Mouse (Mus musculus) midbrain, embryonic 12.5 days (tissue): ENCODE measurements at regions not wholly inside any gene's neighbourhood (a gene's known extent, or its start where the extent isn't known, plus 50 kb on each side); places are given as distances from the start of the nearest gene placed in this dataset.

Experiments
- ATAC-seq: fragments of 200-750 bp; cut with Nextera tagmentation; 2 replicates; pipeline ENCODE4 v1.8.0; 2017; ENCODE audit warnings: low read depth, moderate TSS enrichment, moderate library complexity; ENCODE audit not compliant: low FRiP score
- H3K27ac ChIP-seq: fragments of 300-500 bp; sonication (generic); replicated peaks from 2 replicates; pipeline ENCODE4 v1.5.1; 2016; ENCODE audit warnings: mild to moderate bottlenecking
- H3K27me3 ChIP-seq: fragments of 300-500 bp; sonication (generic); 2 replicates; pipeline ENCODE4 v1.6.1; 2016; ENCODE audit warnings: mild to moderate bottlenecking
- H3K36me3 ChIP-seq: fragments of 300-500 bp; sonication (generic); 2 replicates; pipeline ENCODE4 v1.6.1; 2016
- H3K4me1 ChIP-seq: fragments of 300-500 bp; sonication (generic); 2 replicates; pipeline ENCODE4 v1.6.1; 2016
- H3K4me2 ChIP-seq: fragments of 300-500 bp; sonication (generic); replicated peaks from 2 replicates; pipeline ENCODE4 v1.6.1; 2016; ENCODE audit warnings: mild to moderate bottlenecking, moderate library complexity
- H3K4me3 ChIP-seq: fragments of 300-500 bp; sonication (generic); 2 replicates; pipeline ENCODE4 v1.5.1; 2016; ENCODE audit warnings: mild to moderate bottlenecking
- H3K9ac ChIP-seq: fragments of 300-500 bp; sonication (generic); replicated peaks from 2 replicates; pipeline ENCODE4 v1.6.1; 2016; ENCODE audit warnings: mild to moderate bottlenecking, moderate library complexity
- H3K9me3 ChIP-seq: fragments of 300-500 bp; sonication (generic); 2 replicates; pipeline ENCODE4 v1.6.1; 2016; ENCODE audit warnings: mild to moderate bottlenecking
- WGBS: fragments of 180-500 bp; shearing (Covaris S2); methylation state at CpG from one replicate; pipeline ENCODE4 v1.1.7; 2016; 5-methylcytosine and 5-hydroxymethylcytosine counted together

DNA sequence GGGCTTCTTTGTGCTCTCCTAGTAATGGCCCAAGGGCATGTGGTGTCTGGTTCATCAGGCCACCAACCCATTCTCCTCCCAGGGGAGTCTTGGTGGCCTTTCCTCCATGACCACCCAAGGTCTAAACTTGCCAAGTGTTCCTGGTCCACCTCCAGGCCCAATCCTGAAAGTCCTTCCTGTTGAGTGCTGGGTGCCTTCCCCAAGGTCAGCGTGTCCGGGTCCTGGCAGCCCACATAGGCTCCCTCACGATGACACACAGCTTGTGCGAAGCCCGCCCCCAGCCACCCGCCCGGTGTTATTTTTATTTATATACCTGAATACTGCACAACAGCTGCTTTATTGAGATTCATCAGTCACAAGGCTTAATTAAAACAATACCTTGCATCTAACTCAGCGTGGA lies 161.8 kb upstream of the A530016L24Rik start:
- Histone ChIP-seq H3K27me3 (peaks cover 46% of the 10 kb centered on the region), H3K9ac (no peak overlapping the region), H3K4me2 (no peak overlapping the region), H3K36me3 (no peaks in the 10 kb centered on the region), H3K27ac (no peak overlapping the region), H3K4me1 (peaks cover 45% of the 10 kb centered on the region), H3K4me3 (no peak overlapping the region), H3K9me3 (no peaks in the 10 kb centered on the region)
- ATAC-seq = no peak
- 88% methylated on average over 8 of the region's 8 CpGs for WGBS

DNA sequence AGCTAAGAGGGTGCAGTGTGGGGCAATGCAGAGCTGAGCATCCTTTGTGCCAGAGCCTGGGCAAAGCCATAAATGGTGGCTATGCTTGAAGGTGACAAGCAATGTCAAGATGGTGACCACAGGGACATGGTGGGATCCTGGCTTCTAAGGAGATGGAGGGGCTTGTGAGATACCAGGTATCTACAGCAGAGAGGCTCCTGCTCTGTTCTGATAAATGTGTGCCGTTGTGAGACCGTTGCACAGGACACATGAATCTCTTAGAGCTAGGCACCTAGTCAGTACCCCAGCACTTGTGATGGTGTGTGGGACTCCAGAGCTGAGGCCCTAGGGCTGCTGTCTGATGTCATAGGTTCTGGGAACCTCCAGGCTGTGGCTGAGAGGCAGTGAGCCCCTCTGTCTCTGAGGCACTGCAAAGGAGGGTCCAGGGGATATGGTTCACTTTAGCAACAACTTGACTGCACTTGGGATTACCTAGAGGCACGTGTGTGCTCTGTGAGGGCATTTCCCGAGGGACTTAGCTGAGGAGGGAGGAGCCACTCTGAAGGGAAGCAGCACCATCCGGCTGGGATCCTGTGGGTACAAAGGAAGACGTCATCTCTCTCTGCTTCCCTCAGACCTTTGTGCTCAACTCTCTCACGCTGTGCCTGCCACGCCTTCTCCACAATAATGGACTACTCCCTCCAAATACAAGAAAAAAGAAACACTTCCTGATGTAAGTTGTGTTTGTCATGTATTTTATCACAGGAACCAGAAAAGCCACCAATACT lies 160.3 kb upstream of the A530016L24Rik start:
- H3K27ac ChIP-seq = peak overlapping the region; percentile 95
- H3K4me3 ChIP-seq = no peak overlapping the region
- ATAC-seq = peak; percentile 7; the same call in 1 of the 2 replicates
- H3K27me3 ChIP-seq = peaks cover 46% of the 10 kb centered on the region
- no peak overlapping the region for H3K9ac ChIP-seq
- peak overlapping the region; percentile 39 for H3K4me2 ChIP-seq
- no peaks in the 10 kb centered on the region for H3K9me3 ChIP-seq
- peaks cover 61% of the 10 kb centered on the region for H3K4me1 ChIP-seq
- no peaks in the 10 kb centered on the region for H3K36me3 ChIP-seq
- 29% methylated on average over 8 of the region's 8 CpGs for WGBS

DNA sequence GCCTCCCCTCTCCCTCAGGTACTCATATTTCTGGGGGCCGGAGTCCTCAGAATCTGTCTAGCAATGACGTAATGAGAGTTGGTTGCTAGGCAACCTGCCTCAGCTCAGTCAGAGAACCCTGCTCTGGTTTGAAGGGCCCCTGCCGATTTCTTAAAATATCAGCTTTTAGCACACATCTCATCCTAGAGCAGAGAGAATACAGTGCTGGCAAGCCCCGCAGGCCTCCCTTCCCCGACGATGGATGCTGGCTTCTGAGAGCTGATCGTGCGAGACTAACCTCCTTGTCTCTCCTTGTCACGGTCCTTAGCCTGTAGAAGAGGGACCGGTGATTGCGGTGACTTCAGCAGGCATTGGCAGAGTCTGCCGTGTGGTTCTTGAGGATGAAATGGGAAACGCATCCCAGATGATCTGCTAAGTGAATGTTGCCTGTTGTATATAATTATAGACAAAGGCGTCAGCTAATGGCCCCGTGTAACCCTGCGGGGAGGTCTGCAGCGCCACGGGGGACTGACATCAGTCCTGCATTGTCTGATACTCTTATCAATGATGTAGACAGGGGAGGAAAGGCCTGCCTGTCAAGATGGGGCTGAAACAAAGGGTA lies 159.4 kb upstream of the A530016L24Rik start:
- peak; percentile 16; the same call in 1 of the 2 replicates for ATAC-seq
- 12% methylated on average over 18 of the region's 18 CpGs for WGBS
- Histone ChIP-seq H3K4me2 (peak overlapping the region; percentile 39), H3K27me3 (peaks cover 44% of the 10 kb centered on the region), H3K9me3 (no peaks in the 10 kb centered on the region), H3K9ac (0 out of 2 replicates have a peak overlapping the region, but pooled peaks have one; percentile 8), H3K4me1 (peaks cover 69% of the 10 kb centered on the region), H3K36me3 (no peaks in the 10 kb centered on the region), H3K4me3 (peak overlapping the region; percentile 15; the same call in 1 of the 2 replicates), H3K27ac (peak overlapping the region; percentile 95)

GRCm38 (mm10) chr12:112330557-112330956 lies 158.7 kb upstream of the A530016L24Rik start:
- H3K36me3 ChIP-seq = no peaks in the 10 kb centered on the region
- peak overlapping the region; percentile 95 for H3K27ac ChIP-seq
- H3K27me3 ChIP-seq = peaks cover 41% of the 10 kb centered on the region
- H3K4me1 ChIP-seq = peaks cover 77% of the 10 kb centered on the region
- ATAC-seq = no peak
- H3K9me3 ChIP-seq = no peaks in the 10 kb centered on the region
- 56% methylated on average over 5 of the region's 5 CpGs for WGBS
- H3K4me3 ChIP-seq = no peak overlapping the region
- H3K4me2 ChIP-seq = no peak overlapping the region
- no peak overlapping the region for H3K9ac ChIP-seq

- Histone ChIP-seq H3K4me1 (peaks cover 82% of the 10 kb centered on the region), H3K27me3 (peaks cover 41% of the 10 kb centered on the region), H3K27ac (peak overlapping the region; percentile 95), H3K4me2 (no peak overlapping the region), H3K9ac (no peak overlapping the region), H3K4me3 (no peak overlapping the region), H3K36me3 (no peaks in the 10 kb centered on the region), H3K9me3 (no peaks in the 10 kb centered on the region)
- 73% methylated on average over 16 of the region's 16 CpGs for WGBS
- ATAC-seq = no peak
Measured at GRCm38 (mm10) chr12:112331061-112331460, 158.2 kb upstream of the A530016L24Rik start.

DNA sequence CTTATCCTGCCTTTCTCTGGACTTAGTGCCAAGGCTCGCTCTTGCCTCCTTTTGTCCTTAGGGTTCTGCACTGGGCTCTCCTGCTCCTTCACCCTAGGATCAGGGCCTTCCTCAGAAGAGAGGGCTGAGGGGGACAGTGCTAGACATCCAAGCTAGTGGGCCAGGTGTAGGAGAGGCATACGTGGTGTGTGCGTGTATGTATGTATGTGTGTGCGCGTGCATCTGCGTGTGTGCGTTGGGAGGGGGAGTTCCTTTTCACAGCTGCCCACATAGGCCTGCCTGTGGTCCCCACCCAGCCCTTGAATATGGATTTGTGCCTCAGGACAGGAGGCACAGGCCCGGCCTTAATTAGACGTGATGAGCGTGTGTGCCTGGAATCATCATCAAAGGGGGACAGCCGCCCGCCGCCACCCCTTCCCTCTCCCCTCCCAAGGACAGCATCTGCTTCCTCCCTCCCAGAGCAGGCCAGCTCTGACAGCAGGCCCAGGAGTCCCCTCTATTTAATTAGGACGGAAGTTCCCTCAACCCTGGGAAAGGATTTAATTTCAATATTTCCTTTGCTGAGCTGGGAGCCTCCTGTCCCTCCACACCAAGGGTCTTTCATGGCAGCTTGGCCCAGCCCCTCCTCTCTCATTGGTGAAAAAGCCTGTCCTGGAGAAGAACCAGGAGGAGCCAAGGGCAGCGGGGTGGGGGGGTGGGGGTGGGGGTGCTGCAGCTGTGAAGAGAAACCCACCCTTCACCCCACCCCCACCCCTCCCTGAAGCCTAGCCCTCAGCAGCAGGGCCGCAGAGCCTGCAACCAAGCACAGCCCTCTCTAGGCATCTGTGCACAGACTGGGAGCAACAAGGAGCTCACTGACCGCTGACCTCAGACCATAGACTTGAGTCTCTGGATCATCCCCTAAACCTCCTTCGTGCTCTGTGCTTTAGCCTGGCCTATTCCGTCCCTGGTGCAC lies 155.8 kb upstream of the A530016L24Rik start:
- WGBS = 16% methylated on average over 19 of the region's 19 CpGs
- Histone ChIP-seq H3K9ac (peak overlapping the region; percentile 20; the same call in 1 of the 2 replicates), H3K4me3 (no peak overlapping the region), H3K4me1 (peaks cover 99% of the 10 kb centered on the region), H3K36me3 (no peaks in the 10 kb centered on the region), H3K27me3 (peaks cover 23% of the 10 kb centered on the region), H3K27ac (peak overlapping the region; percentile 95), H3K9me3 (no peaks in the 10 kb centered on the region), H3K4me2 (peak overlapping the region; percentile 25)
- ATAC-seq = peak; percentile 75

DNA sequence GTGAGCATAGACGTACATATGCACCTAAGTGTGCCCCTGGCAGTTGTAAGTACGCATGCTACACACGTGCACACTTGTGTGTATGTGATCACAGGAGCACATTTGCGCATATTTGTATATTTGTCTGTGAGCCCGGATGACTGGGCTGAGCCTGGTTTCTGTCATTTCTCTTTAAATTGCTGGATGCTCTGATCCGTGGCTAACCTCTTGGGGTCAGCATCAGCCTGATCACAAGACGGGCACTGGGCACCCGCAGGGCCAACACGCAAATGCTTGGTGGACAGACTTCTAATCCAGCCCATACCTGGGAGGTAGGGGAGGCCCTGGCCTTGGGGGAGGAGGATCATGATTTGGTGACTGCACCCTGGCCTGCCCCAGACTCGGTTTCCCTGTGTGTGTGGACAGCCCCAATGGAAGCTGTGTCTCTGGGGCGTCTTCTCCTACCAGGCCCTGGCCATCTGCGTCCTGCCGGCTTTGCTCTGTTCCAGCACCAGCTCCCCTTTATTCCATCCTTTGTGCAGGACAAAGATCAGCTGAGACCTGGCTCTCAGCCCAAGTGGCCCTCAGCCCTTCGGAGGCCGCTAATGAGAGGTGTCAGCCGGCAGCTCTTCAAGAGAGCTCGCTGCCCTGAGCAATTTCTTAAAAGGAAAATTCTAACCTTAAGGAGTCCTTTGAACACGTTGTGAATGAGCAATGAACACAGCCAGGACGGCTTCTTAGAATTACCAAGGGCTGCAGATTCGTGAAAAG lies 155.0 kb upstream of the A530016L24Rik start:
- 32% methylated on average over 20 of the region's 20 CpGs for WGBS
- peak overlapping the region; percentile 25 for H3K4me2 ChIP-seq
- H3K9ac ChIP-seq = 0 out of 2 replicates have a peak overlapping the region, but pooled peaks have one; percentile 20
- H3K4me1 ChIP-seq = peaks cover 95% of the 10 kb centered on the region
- H3K4me3 ChIP-seq = no peak overlapping the region
- peaks cover 17% of the 10 kb centered on the region for H3K27me3 ChIP-seq
- ATAC-seq = peak; percentile 6
- peak overlapping the region; percentile 95 for H3K27ac ChIP-seq
- H3K9me3 ChIP-seq = no peaks in the 10 kb centered on the region
- no peaks in the 10 kb centered on the region for H3K36me3 ChIP-seq

DNA sequence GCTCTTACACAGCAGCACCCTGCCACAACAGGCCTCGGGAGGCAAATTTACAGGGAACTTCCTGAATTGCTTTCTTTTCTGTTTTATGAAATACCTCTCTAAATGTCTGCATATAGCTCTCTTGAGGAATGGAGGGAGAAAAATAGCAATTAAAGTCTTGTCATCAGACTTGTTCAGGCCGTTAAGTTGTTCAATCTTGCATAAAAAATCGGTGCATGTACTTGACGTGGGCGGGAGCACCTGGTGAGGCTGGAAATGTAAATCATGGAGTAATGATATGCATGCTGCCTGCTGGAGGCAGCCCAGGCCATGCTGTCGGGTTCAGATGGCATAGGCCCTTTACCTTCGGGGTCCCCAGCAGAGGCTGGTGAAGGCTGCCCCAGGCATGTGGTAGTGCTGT lies 153.6 kb upstream of the A530016L24Rik start:
- Histone ChIP-seq H3K27me3 (peaks cover 16% of the 10 kb centered on the region), H3K9me3 (no peaks in the 10 kb centered on the region), H3K9ac (no peak overlapping the region), H3K36me3 (no peaks in the 10 kb centered on the region), H3K4me1 (peaks cover 91% of the 10 kb centered on the region), H3K27ac (peak overlapping the region; percentile 95), H3K4me3 (no peak overlapping the region), H3K4me2 (0 out of 2 replicates have a peak overlapping the region, but pooled peaks have one; percentile 0)
- WGBS = 58% methylated on average over 7 of the region's 7 CpGs
- no peak for ATAC-seq

DNA sequence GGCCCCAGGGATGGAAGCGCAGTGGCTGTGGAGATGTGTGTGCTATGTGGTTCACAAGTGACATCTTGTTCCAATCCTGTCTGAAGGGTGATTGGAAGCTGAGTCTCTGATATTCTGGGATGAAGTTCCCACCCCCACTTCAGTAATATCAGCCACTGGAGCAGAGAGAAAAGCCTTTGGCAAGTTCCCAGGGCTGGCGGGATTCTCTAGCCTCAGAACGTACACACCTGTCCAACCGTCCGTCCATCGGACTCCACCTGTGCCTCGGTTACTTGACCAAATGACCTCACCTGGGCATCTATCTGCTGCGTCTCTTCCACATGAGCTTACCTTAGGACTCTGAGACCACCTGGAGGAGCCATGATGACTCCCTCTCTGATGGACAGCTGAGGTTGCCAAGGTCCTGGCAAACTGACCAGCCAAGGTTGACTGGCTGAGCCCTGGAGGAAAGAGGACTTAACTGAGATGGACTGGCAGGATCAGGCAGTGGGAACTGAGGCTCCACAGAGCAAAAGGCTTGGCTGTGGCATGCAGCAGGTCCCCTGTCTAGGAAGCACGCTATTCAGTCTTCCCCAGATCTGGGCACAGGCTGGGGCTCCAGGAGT lies 152.5 kb upstream of the A530016L24Rik start:
- Histone ChIP-seq H3K36me3 (no peaks in the 10 kb centered on the region), H3K4me3 (no peak overlapping the region), H3K4me1 (peaks cover 79% of the 10 kb centered on the region), H3K9me3 (no peaks in the 10 kb centered on the region), H3K4me2 (no peak overlapping the region), H3K9ac (no peak overlapping the region), H3K27ac (peak overlapping the region; percentile 95), H3K27me3 (peaks cover 7% of the 10 kb centered on the region; the same call in 1 of the 2 replicates)
- WGBS = 89% methylated on average over 9 of the region's 9 CpGs
- no peak for ATAC-seq

DNA sequence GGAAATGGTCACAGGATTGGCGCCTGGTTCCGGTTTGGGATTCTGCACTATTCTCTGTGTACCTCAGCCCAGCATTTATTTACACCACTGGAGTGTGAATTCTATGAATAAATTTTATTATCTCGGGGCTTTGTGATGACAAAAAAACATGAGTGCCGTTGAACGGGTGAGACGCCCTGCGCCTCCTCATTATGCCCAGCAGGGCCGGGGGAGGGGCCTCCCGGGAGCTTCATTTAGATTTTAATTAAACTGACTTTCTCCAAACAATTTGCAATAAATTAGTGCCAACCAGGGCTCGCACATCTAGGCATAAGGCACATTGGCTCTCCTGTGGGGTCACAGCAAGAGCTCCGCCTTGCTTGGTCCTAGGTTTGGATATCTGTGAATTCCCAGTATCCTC lies 151.8 kb upstream of the A530016L24Rik start:
- peaks cover 73% of the 10 kb centered on the region for H3K4me1 ChIP-seq
- H3K27me3 ChIP-seq = peaks cover 7% of the 10 kb centered on the region
- peak overlapping the region; percentile 35; the same call in 1 of the 2 replicates for H3K27ac ChIP-seq
- no peak overlapping the region for H3K9ac ChIP-seq
- no peak overlapping the region for H3K4me3 ChIP-seq
- 49% methylated on average over 11 of the region's 11 CpGs for WGBS
- ATAC-seq = no peak
- H3K36me3 ChIP-seq = no peaks in the 10 kb centered on the region
- no peak overlapping the region for H3K4me2 ChIP-seq
- H3K9me3 ChIP-seq = no peaks in the 10 kb centered on the region

DNA sequence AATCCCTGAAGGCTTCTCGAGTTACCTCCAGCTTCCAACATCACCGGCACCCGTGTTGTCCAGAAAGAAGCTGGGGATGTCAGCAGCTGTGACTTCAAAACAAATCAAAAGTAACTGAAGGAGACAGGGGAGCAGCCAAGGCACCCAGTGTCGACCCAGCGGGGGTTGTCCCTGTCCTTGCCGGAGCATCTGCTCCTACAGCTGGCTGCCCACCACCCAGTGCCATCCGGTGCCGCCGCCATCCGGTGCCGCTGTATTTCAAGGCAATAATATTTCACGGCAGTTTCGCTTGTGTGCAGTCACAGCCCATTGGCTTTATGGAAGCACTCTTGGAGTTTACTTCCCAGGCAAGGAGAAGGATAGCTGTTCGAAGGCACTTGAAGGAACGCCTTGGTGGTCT lies 150.3 kb upstream of the A530016L24Rik start:
- no peak overlapping the region for H3K4me2 ChIP-seq
- no peak for ATAC-seq
- H3K4me3 ChIP-seq = no peak overlapping the region
- H3K27ac ChIP-seq = no peak overlapping the region
- H3K9ac ChIP-seq = no peak overlapping the region
- peaks cover 60% of the 10 kb centered on the region for H3K4me1 ChIP-seq
- no peaks in the 10 kb centered on the region for H3K9me3 ChIP-seq
- WGBS = 89% methylated on average over 15 of the region's 15 CpGs
- peaks cover 19% of the 10 kb centered on the region for H3K27me3 ChIP-seq
- no peaks in the 10 kb centered on the region for H3K36me3 ChIP-seq
